Mouse (Mus musculus) myocyte (in vitro differentiated cells): ENCODE data around the gene Cldn10.

Experiments
- CEBPB ChIP-seq: IDR thresholded peaks from 2 replicates; pipeline ENCODE4 v1.6.1; 2011; ENCODE audit warnings: mild to moderate bottlenecking, moderate library complexity; ENCODE audit not compliant: poor library complexity, insufficient read depth, severe bottlenecking
- E2F4 ChIP-seq: IDR thresholded peaks from one replicate; pipeline ENCODE4 v1.6.1; 2011; ENCODE audit warnings: mild to moderate bottlenecking, control low read depth, moderate library complexity; ENCODE audit not compliant: insufficient read depth
- MAX ChIP-seq: IDR thresholded peaks from one replicate; pipeline ENCODE4 v1.6.1; 2011; ENCODE audit warnings: low read depth, mild to moderate bottlenecking, control low read depth
- MYOD1 ChIP-seq, 3 experiments: IDR thresholded peaks; one replicate each; pipeline ENCODE4 v1.6.1; 2011; ENCODE audit warnings: control low read depth in 2 of 3, low read depth in 2 of 3, mild to moderate bottlenecking in 2 of 3, moderate library complexity in 1 of 3; ENCODE audit not compliant: insufficient read length in 2 of 3, control insufficient read depth in 1 of 3
- POLR2A ChIP-seq: IDR thresholded peaks from one replicate; pipeline ENCODE4 v1.6.1; 2011; ENCODE audit warnings: low read depth, mild to moderate bottlenecking, control low read depth, moderate library complexity; ENCODE audit not compliant: insufficient read length
- POLR2AphosphoS2 ChIP-seq: IDR thresholded peaks from one replicate; pipeline ENCODE4 v1.6.1; 2011; ENCODE audit warnings: low read depth, control low read depth; ENCODE audit not compliant: insufficient read length
- REST ChIP-seq: IDR thresholded peaks from one replicate; pipeline ENCODE4 v1.6.1; 2011; ENCODE audit warnings: mild to moderate bottlenecking, control low read depth, moderate library complexity; ENCODE audit not compliant: insufficient read depth, insufficient read length
- SRF ChIP-seq: IDR thresholded peaks from one replicate; pipeline ENCODE4 v1.6.1; 2011; ENCODE audit warnings: low read depth; ENCODE audit not compliant: control insufficient read depth, insufficient read length
- TCF12 ChIP-seq: IDR thresholded peaks from one replicate; pipeline ENCODE4 v1.6.1; 2011; ENCODE audit warnings: mild to moderate bottlenecking, control low read depth; ENCODE audit not compliant: poor library complexity, insufficient read depth, severe bottlenecking
- TCF3 ChIP-seq: IDR thresholded peaks from one replicate; pipeline ENCODE4 v1.6.1; 2011; ENCODE audit warnings: low read depth, control low read depth; ENCODE audit not compliant: insufficient read length
- USF1 ChIP-seq: IDR thresholded peaks from one replicate; pipeline ENCODE4 v1.6.1; 2011; ENCODE audit warnings: low read depth, mild to moderate bottlenecking, control low read depth, moderate library complexity

DNA sequence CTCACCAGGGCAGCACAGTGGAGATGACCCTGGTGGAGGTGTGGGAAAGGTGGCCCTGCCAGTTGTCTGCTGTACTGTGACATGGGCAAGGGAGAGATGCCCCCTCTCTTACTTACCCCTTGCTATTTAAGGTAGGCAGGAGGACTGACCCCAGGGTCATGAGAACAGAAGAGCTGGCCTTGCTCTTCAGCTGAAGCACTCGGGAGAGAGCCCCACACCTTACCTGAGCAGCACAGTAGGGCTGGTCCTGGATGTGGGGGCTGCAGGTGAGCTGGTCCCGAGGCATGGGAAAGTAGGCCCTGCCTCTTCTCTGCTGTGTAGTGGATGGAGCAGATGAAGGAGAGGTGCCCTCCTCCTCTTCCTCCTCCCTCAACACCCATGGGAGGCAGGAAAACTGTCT, 11.3 kb upstream of the Cldn10 start:
- no peak for TF ChIP-seq MAX
- no peak for TF ChIP-seq POLR2A
- no peak for TF ChIP-seq USF1
- no peak for TF ChIP-seq POLR2AphosphoS2
- no peak for TF ChIP-seq E2F4
- no peak for TF ChIP-seq MYOD1 (IDR thresholded peaks at IDR 0.05; ENCODE audit: control insufficient read depth in 1 of 3, insufficient read length in 2 of 3, low read depth in 2 of 3)
- no peak for TF ChIP-seq CEBPB
- TF ChIP-seq TCF12, result no peak
- TF ChIP-seq REST, result no peak
- TF ChIP-seq TCF3, result no peak
- TF ChIP-seq SRF, result no peak
